Mouse (Mus musculus) forebrain, embryonic 15.5 days (tissue): Measurements from ENCODE around the gene Nampt. TPM values are rescaled to one million over a fixed set of nuclear protein-coding genes. Genes with fewer than 3 reads are reported as not detected.

Source experiments
- ATAC-seq: fragments of 200-750 bp; cut with Nextera tagmentation; replicated peaks from 2 replicates; pipeline ENCODE4 v1.8.0; 2017; ENCODE audit warnings: mild to moderate bottlenecking, moderate TSS enrichment, moderate library complexity
- H3K27ac ChIP-seq: fragments of 300-500 bp; sonication (generic); replicated peaks from 2 replicates; pipeline ENCODE4 v1.5.1; 2015; ENCODE audit warnings: mild to moderate bottlenecking, inconsistent platforms
- H3K27me3 ChIP-seq: fragments of 300-500 bp; sonication (generic); 2 replicates; pipeline ENCODE4 v1.6.1; 2015; ENCODE audit warnings: inconsistent platforms
- H3K36me3 ChIP-seq: fragments of 300-500 bp; sonication (generic); 2 replicates; pipeline ENCODE4 v1.6.1; 2015; ENCODE audit warnings: mild to moderate bottlenecking, inconsistent platforms
- H3K4me1 ChIP-seq: fragments of 300-500 bp; sonication (generic); 2 replicates; pipeline ENCODE4 v1.6.1; 2015; ENCODE audit warnings: inconsistent platforms
- H3K4me2 ChIP-seq: fragments of 300-500 bp; sonication (generic); replicated peaks from 2 replicates; pipeline ENCODE4 v1.6.1; 2015; ENCODE audit warnings: mild to moderate bottlenecking, inconsistent platforms
- H3K4me3 ChIP-seq: fragments of 300-500 bp; sonication (generic); 2 replicates; pipeline ENCODE4 v1.5.1; 2015; ENCODE audit warnings: mild to moderate bottlenecking, inconsistent platforms
- H3K9ac ChIP-seq: fragments of 300-500 bp; sonication (generic); replicated peaks from 2 replicates; pipeline ENCODE4 v1.6.1; 2015; ENCODE audit warnings: mild to moderate bottlenecking, inconsistent platforms
- H3K9me3 ChIP-seq: fragments of 300-500 bp; sonication (generic); 2 replicates; pipeline ENCODE4 v1.6.1; 2016; ENCODE audit warnings: inconsistent platforms
- WGBS: fragments of 180-500 bp; shearing (Covaris S2); methylation state at CpG from one replicate; pipeline ENCODE4 v1.1.7; 2015; ENCODE audit warnings: mixed read lengths; 5-methylcytosine and 5-hydroxymethylcytosine counted together
- polyA plus RNA-seq: library from polyadenylated mRNA; unstranded; fragments of >200 nt; fragmentation: Nextera tagmentation; extraction: Ambion mirVana; gene quantifications from 2 replicates; pipeline ENCODE4 v1.2.1, GENCODE M21; 2015

Nampt gene
- polyA plus RNA-seq, 1 experiment from 2014 or later = 37.6 TPM

DNA sequence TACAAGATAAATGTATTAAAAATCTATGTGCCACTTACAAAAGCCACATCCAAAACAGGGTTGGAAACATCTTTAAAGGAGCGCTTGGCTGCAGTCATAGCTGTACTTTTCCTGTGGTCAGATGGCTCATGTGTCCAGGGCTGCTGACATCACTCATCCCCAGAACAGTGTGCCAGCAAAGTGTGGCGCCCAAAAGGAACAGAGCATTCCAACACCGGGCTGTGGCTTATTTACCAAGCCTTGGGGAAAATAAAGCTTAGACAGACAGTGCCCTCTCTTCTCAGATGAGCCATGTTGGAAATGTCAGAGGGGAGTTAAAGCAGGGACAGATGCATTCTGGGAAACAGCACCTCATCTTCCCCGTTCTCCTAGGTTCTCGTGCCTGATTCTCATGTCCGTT, 35.5 kb downstream of the Nampt start:
- ATAC-seq = no peak
- no peaks in the 10 kb centered on the region for H3K27me3 ChIP-seq
- no peaks in the 10 kb centered on the region for H3K9me3 ChIP-seq
- no peaks in the 10 kb centered on the region for H3K4me1 ChIP-seq
- H3K36me3 ChIP-seq = peaks cover 10% of the 10 kb centered on the region; the same call in 1 of the 2 replicates
- WGBS = 92% methylated on average over 6 of the region's 6 CpGs
- H3K4me2 ChIP-seq = no peak overlapping the region
- H3K27ac ChIP-seq = no peak overlapping the region
- no peak overlapping the region for H3K4me3 ChIP-seq
- H3K9ac ChIP-seq = no peak overlapping the region

GRCm38 (mm10) chr12:32855398-32855797, 36.1 kb downstream of the Nampt start:
- Histone ChIP-seq H3K4me2 (no peak overlapping the region), H3K4me1 (no peaks in the 10 kb centered on the region), H3K9me3 (no peaks in the 10 kb centered on the region), H3K4me3 (no peak overlapping the region), H3K36me3 (peaks cover 4% of the 10 kb centered on the region; the same call in 1 of the 2 replicates), H3K27me3 (no peaks in the 10 kb centered on the region), H3K27ac (no peak overlapping the region), H3K9ac (no peak overlapping the region)
- no peak for ATAC-seq
- WGBS = 93% methylated on average over 4 of the region's 4 CpGs

DNA sequence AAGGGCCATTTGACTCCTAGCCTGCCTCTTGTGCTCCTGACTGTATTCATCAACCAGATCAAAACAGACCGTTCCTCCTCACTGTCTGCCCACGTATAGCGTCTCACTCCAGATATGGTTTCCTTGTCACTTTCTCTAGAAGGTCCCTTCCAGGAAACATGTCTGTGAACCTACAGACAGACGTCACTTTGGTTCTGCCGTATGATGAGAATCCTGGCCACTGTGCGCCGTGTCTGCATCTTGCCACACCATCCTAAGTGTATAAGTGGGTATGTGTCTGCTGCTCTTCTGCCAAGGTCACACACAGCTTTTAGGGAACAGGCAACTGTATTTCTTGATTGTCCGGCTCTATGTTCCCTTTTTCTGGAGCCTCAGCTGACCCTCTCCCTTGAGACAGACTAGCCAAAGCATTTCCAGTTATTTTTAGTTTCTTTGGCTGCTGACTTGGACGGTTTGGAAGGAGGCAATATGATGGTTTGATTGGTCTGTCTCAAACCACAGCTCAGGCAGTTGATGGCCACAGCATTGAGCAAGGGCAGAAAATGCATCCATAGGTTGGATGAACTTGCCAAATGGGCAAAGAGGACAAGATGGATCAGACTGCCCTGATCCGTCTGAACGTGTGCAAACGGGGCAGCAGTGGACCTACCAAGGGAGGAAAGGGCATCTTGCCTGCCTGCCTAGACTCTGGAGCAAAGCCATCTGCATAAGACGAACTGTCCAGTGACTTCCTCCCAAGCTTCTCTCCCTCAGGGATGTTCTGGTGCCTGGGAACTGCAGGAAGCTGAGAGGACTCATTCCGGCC, 37.6 kb downstream of the Nampt start:
- no peak overlapping the region for H3K27ac ChIP-seq
- H3K27me3 ChIP-seq = no peaks in the 10 kb centered on the region
- no peak overlapping the region for H3K4me3 ChIP-seq
- no peak overlapping the region for H3K4me2 ChIP-seq
- ATAC-seq = no peak
- H3K36me3 ChIP-seq = no peaks in the 10 kb centered on the region
- no peak overlapping the region for H3K9ac ChIP-seq
- no peaks in the 10 kb centered on the region for H3K9me3 ChIP-seq
- H3K4me1 ChIP-seq = no peaks in the 10 kb centered on the region
- 93% methylated on average over 14 of the region's 14 CpGs for WGBS

DNA sequence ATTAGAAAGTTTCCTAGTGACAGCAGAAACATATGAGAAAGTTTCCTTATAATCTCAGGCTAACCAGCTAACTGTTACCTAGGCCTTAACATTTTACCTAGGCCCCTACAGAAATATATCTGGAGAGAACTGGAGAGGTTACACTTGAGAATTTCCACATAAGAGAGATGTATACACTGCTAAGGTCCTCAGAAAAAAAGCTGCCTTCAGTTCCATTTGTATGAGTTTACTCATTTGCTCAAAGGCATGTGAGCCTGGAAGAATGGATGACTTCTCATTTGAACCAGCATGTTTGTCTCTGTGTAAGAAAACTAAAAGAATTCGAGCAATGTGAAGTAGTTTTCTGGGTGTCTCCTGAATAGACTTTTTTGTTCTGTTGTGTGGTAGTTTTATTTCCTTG, 39.1 kb downstream of the Nampt start:
- H3K36me3 ChIP-seq = no peaks in the 10 kb centered on the region
- H3K9ac ChIP-seq = no peak overlapping the region
- no peak overlapping the region for H3K27ac ChIP-seq
- H3K9me3 ChIP-seq = no peaks in the 10 kb centered on the region
- no peaks in the 10 kb centered on the region for H3K4me1 ChIP-seq
- no peak overlapping the region for H3K4me2 ChIP-seq
- no peak overlapping the region for H3K4me3 ChIP-seq
- no peaks in the 10 kb centered on the region for H3K27me3 ChIP-seq
- ATAC-seq = no peak
- 65% methylated on average over 1 of the region's 1 CpGs for whole genome bisulfite sequencing

GRCm38 (mm10) chr12:32860820-32861219, 41.5 kb downstream of the Nampt start:
- Histone ChIP-seq H3K27ac (no peak overlapping the region), H3K4me2 (no peak overlapping the region), H3K27me3 (no peaks in the 10 kb centered on the region), H3K9ac (no peak overlapping the region), H3K9me3 (no peaks in the 10 kb centered on the region), H3K4me3 (no peak overlapping the region), H3K4me1 (no peaks in the 10 kb centered on the region), H3K36me3 (no peaks in the 10 kb centered on the region)
- WGBS = 89% methylated on average over 5 of the region's 5 CpGs
- no peak for ATAC-seq

GRCm38 (mm10) chr12:32870815-32871214, 51.5 kb downstream of the Nampt start:
- no peaks in the 10 kb centered on the region for H3K9me3 ChIP-seq
- H3K27ac ChIP-seq = no peak overlapping the region
- no peaks in the 10 kb centered on the region for H3K4me1 ChIP-seq
- no peak overlapping the region for H3K9ac ChIP-seq
- WGBS = 92% methylated on average over 5 of the region's 5 CpGs
- H3K4me3 ChIP-seq = no peak overlapping the region
- H3K36me3 ChIP-seq = no peaks in the 10 kb centered on the region
- no peaks in the 10 kb centered on the region for H3K27me3 ChIP-seq
- no peak overlapping the region for H3K4me2 ChIP-seq
- no peak for ATAC-seq

GRCm38 (mm10) chr12:32877500-32877899, 58.2 kb downstream of the Nampt start:
- H3K9me3 ChIP-seq = no peaks in the 10 kb centered on the region
- no peak overlapping the region for H3K9ac ChIP-seq
- no peaks in the 10 kb centered on the region for H3K27me3 ChIP-seq
- no peaks in the 10 kb centered on the region for H3K36me3 ChIP-seq
- 83% methylated on average over 9 of the region's 9 CpGs for whole genome bisulfite sequencing
- 0 out of 2 replicates have a peak overlapping the region, but pooled peaks have one; percentile 1 for H3K27ac ChIP-seq
- H3K4me1 ChIP-seq = no peaks in the 10 kb centered on the region
- no peak overlapping the region for H3K4me2 ChIP-seq
- H3K4me3 ChIP-seq = no peak overlapping the region
- 0 out of 2 replicates have a peak, but pooled peaks have one; percentile 27 for ATAC-seq

DNA sequence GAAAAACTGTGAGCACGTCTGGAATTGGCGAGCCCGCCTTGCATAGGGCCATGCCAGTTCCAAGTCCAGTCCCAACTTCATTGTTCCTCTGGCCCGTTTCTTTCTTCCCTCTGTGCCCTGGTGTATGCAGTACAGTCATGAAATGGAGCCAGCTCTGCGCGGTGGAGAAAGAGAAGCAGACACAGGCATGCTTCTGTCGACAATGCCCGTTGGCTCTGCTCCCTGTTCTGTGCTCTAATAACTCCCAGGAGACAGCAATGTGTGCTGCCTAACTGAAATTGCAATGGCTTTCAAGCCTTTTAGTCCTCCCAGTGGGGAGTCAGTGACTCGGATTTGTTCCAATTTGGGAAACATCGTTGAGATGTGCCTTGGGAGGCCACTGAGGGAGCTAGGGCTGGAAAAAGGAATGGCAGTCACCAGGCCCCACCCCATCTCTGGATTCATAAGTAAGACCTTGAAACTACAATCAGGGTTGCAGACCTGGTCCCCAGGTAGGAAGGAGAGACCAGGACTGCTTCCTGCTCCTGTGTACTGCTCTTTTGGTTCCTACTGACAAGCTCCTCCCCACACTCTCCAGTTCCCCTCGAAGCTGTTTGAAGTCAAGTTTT, 58.7 kb downstream of the Nampt start:
- no peak overlapping the region for H3K4me2 ChIP-seq
- H3K9me3 ChIP-seq = no peaks in the 10 kb centered on the region
- no peaks in the 10 kb centered on the region for H3K4me1 ChIP-seq
- no peak overlapping the region for H3K9ac ChIP-seq
- no peaks in the 10 kb centered on the region for H3K27me3 ChIP-seq
- no peaks in the 10 kb centered on the region for H3K36me3 ChIP-seq
- WGBS = 44% methylated on average over 11 of the region's 11 CpGs
- ATAC-seq = peak; percentile 82
- H3K4me3 ChIP-seq = no peak overlapping the region
- H3K27ac ChIP-seq = 0 out of 2 replicates have a peak overlapping the region, but pooled peaks have one; percentile 1

DNA sequence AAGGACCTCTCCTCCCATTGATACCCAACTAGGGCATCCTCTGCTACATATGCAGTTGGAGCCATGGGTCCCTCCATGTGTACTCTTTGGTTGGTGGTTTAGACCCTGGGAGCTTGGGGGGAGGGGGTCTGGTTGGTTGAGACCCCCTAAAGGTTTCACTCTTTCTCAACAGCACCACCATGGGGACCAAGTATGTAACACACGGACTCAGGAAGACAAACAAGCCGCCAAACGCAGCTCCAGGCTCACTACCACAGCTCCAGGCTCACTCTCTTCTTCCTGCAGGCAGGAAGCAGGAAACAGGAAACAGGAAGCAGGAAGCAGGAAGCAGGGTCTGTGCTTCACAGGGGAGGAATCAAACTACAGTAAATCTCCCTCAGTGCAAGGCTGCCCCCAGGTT, 60.0 kb downstream of the Nampt start:
- 86% methylated on average over 3 of the region's 3 CpGs for WGBS
- no peaks in the 10 kb centered on the region for H3K36me3 ChIP-seq
- no peaks in the 10 kb centered on the region for H3K9me3 ChIP-seq
- H3K4me3 ChIP-seq = no peak overlapping the region
- no peak overlapping the region for H3K9ac ChIP-seq
- no peak for ATAC-seq
- H3K4me2 ChIP-seq = no peak overlapping the region
- no peak overlapping the region for H3K27ac ChIP-seq
- no peaks in the 10 kb centered on the region for H3K4me1 ChIP-seq
- no peaks in the 10 kb centered on the region for H3K27me3 ChIP-seq

DNA sequence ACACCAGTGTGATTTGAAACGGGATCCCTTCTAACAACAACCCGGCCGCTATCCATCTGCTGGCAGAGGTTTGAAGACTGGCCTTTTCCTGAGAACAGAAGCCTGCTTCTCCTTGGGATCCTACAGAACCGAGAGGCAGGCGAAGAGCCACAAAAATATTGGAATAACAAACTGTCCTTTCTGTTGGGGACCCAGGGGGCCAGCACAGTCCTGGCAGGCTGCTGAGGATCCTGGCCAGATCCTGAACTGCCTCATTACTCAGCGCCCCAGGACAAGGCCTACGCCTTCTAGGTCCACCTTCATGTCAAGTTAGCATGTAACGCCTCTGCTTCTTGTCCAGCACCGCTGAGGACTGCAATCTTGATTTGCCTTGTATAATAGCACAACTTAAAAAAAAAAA, 65.0 kb downstream of the Nampt start:
- Histone ChIP-seq H3K4me1 (no peaks in the 10 kb centered on the region), H3K27ac (no peak overlapping the region), H3K4me3 (no peak overlapping the region), H3K27me3 (no peaks in the 10 kb centered on the region), H3K9me3 (no peaks in the 10 kb centered on the region), H3K9ac (no peak overlapping the region), H3K36me3 (no peaks in the 10 kb centered on the region), H3K4me2 (no peak overlapping the region)
- no peak for ATAC-seq
- 81% methylated on average over 9 of the region's 9 CpGs for WGBS

DNA sequence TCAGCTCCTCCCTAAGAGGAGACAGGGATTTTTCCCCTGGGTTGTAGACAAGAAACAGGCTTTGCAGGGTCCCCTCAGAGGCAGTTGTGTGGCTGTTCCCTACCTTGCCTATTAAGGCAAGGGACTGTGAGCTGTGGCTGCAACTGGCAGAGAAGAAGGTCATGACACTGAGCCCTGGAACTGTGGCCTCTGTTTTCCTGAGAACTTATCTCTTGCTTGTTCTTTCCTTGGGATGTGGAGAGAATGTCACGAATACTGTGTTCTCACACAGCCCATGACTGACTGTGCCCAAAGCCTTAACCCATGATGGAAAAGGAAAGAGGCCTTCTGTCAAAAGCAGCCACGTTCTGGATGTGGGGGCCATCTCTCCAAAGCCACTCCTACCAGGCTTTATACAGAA, 65.7 kb downstream of the Nampt start:
- no peak overlapping the region for H3K4me3 ChIP-seq
- WGBS = 67% methylated on average over 2 of the region's 2 CpGs

GRCm38 (mm10) chr12:32886353-32886752, 67.0 kb downstream of the Nampt start:
- H3K9me3 ChIP-seq = no peaks in the 10 kb centered on the region
- no peaks in the 10 kb centered on the region for H3K36me3 ChIP-seq
- 88% methylated on average over 2 of the region's 2 CpGs for WGBS
- H3K4me3 ChIP-seq = no peak overlapping the region
- no peaks in the 10 kb centered on the region for H3K4me1 ChIP-seq
- no peak for ATAC-seq
- no peak overlapping the region for H3K4me2 ChIP-seq
- no peak overlapping the region for H3K9ac ChIP-seq
- no peaks in the 10 kb centered on the region for H3K27me3 ChIP-seq
- H3K27ac ChIP-seq = no peak overlapping the region

More for the DNA sequence above, 65.7 kb downstream of the Nampt start:
- H3K27me3 ChIP-seq = no peaks in the 10 kb centered on the region
- no peak overlapping the region for H3K4me2 ChIP-seq
- no peaks in the 10 kb centered on the region for H3K36me3 ChIP-seq
- H3K27ac ChIP-seq = no peak overlapping the region
- no peak overlapping the region for H3K9ac ChIP-seq
- no peak for ATAC-seq
- no peaks in the 10 kb centered on the region for H3K9me3 ChIP-seq
- H3K4me1 ChIP-seq = no peaks in the 10 kb centered on the region
